Mouse (Mus musculus) thymus, adult 2 months (tissue): ENCODE results near the gene Oas1e. TPM values are rescaled to one million over a fixed set of nuclear protein-coding genes. Genes with fewer than 3 reads are reported as not detected.

Experiments used
- DNase-seq: peaks from one replicate; pipeline ENCODE4 v3.0.0; 2021
- H3K27ac ChIP-seq: fragments of 200-500 bp; 2 replicates; pipeline ENCODE4 v1.5.1; 2012; ENCODE audit warnings: low read length, control low read depth; ENCODE audit not compliant: control insufficient read depth, insufficient read depth
- H3K27me3 ChIP-seq: fragments of 200-500 bp; 2 replicates; pipeline ENCODE4 v1.6.1; 2012; ENCODE audit warnings: mild to moderate bottlenecking, low read length, moderate library complexity, mixed read lengths; ENCODE audit not compliant: control insufficient read depth, insufficient read depth
- H3K36me3 ChIP-seq: fragments of 200-500 bp; 2 replicates; pipeline ENCODE4 v1.6.1; 2012; ENCODE audit warnings: mild to moderate bottlenecking, low read length, moderate library complexity; ENCODE audit not compliant: control insufficient read depth, insufficient read depth
- H3K4me1 ChIP-seq: fragments of 200-500 bp; replicated peaks from 2 replicates; pipeline ENCODE4 v1.6.1; 2012; ENCODE audit warnings: low read length; ENCODE audit not compliant: control insufficient read depth, insufficient read depth
- H3K4me3 ChIP-seq: fragments of 200-500 bp; 2 replicates; pipeline ENCODE4 v1.5.1; 2012; ENCODE audit warnings: mild to moderate bottlenecking, low read length, control low read depth, moderate library complexity; ENCODE audit not compliant: control insufficient read depth, insufficient read depth
- CTCF ChIP-seq: fragments of 200-500 bp; IDR thresholded peaks from 2 replicates; pipeline ENCODE4 v1.5.1; 2012; ENCODE audit warnings: mild to moderate bottlenecking, control low read depth, low read length, moderate library complexity, borderline replicate concordance; ENCODE audit not compliant: control insufficient read depth, poor library complexity, insufficient read depth; ENCODE audit errors: extremely low read depth
- POLR2A ChIP-seq: fragments of 200-500 bp; IDR thresholded peaks from 2 replicates; pipeline ENCODE4 v1.6.1; 2012; ENCODE audit warnings: mild to moderate bottlenecking, low read length, control low read depth, moderate library complexity; ENCODE audit not compliant: control insufficient read depth, poor library complexity, insufficient read depth; ENCODE audit errors: extremely low read depth
- WGBS: fragments of 180-500 bp; shearing (Covaris S2); methylation state at CpG from one replicate; pipeline ENCODE4 v1.1.7; 2018; 5-methylcytosine and 5-hydroxymethylcytosine counted together
- polyA plus RNA-seq: library from polyadenylated mRNA; depleted of rRNA; stranded (reverse); fragments of >200 nt; gene quantifications from 2 replicates; pipeline ENCODE4 v1.2.3, GENCODE M21; 2012

Gene Oas1e
- polyA plus RNA-seq, 1 experiment = 0.74 TPM

GRCm38 (mm10) chr5:120776801-120777200 is 18.5 kb downstream of the Oas1e start:
- peaks cover 52% of the 10 kb centered on the region for H3K4me1 ChIP-seq
- H3K4me3 ChIP-seq = peak overlapping the region; percentile 58
- TF ChIP-seq CTCF (no peak), POLR2A (no peak)
- DNase-seq = no peak
- peak overlapping the region; percentile 39; the same call in 1 of the 2 replicates for H3K27ac ChIP-seq
- H3K36me3 ChIP-seq = no peaks in the 10 kb centered on the region
- WGBS = 77% methylated on average over 5 of the region's 5 CpGs
- H3K27me3 ChIP-seq = no peaks in the 10 kb centered on the region

GRCm38 (mm10) chr5:120775287-120775985 is 19.9 kb downstream of the Oas1e start:
- 3% methylated on average over 14 of the region's 14 CpGs for WGBS
- H3K27me3 ChIP-seq = no peaks in the 10 kb centered on the region
- DNase-seq = peak; percentile 77

GRCm38 (mm10) chr5:120769396-120769795 is 25.9 kb downstream of the Oas1e start:
- no peak for DNase-seq
- H3K27me3 ChIP-seq = no peaks in the 10 kb centered on the region
- 93% methylated on average over 3 of the region's 3 CpGs for WGBS
- H3K4me3 ChIP-seq = no peak overlapping the region
- no peaks in the 10 kb centered on the region for H3K4me1 ChIP-seq
- no peak overlapping the region for H3K27ac ChIP-seq
- H3K36me3 ChIP-seq = no peaks in the 10 kb centered on the region
- TF ChIP-seq POLR2A (no peak), CTCF (no peak)

More at GRCm38 (mm10) chr5:120775287-120775985, 19.9 kb downstream of the Oas1e start:
- TF ChIP-seq CTCF = no peak
- TF ChIP-seq POLR2A = 0 out of 2 replicates have a peak, but pooled peaks have one; percentile 24
- no peaks in the 10 kb centered on the region for H3K36me3 ChIP-seq
- peak overlapping the region; percentile 20 for H3K4me3 ChIP-seq
- peak overlapping the region; percentile 85 for H3K27ac ChIP-seq
- H3K4me1 ChIP-seq = peaks cover 52% of the 10 kb centered on the region

GRCm38 (mm10) chr5:120765010-120765409 is 30.3 kb downstream of the Oas1e start:
- H3K27ac ChIP-seq = no peak overlapping the region
- no peaks in the 10 kb centered on the region for H3K27me3 ChIP-seq
- no peak for TF ChIP-seq CTCF
- TF ChIP-seq POLR2A = no peak
- DNase-seq = no peak
- H3K36me3 ChIP-seq = no peaks in the 10 kb centered on the region
- H3K4me3 ChIP-seq = no peak overlapping the region
- WGBS = 90% methylated on average over 8 of the region's 8 CpGs
- H3K4me1 ChIP-seq = peaks cover 2% of the 10 kb centered on the region; the same call in 1 of the 2 replicates

- Histone ChIP-seq H3K4me1 (peaks cover 2% of the 10 kb centered on the region; the same call in 1 of the 2 replicates), H3K36me3 (no peaks in the 10 kb centered on the region), H3K27me3 (no peaks in the 10 kb centered on the region), H3K27ac (no peak overlapping the region), H3K4me3 (no peak overlapping the region)
- no peak for DNase-seq
- 95% methylated on average over 6 of the region's 6 CpGs for WGBS
- TF ChIP-seq CTCF (no peak), POLR2A (no peak)
Observed at GRCm38 (mm10) chr5:120761901-120762300, 33.4 kb downstream of the Oas1e start.

GRCm38 (mm10) chr5:120754215-120754614 is 41.1 kb downstream of the Oas1e start:
- 64% methylated on average over 4 of the region's 4 CpGs for WGBS
- Histone ChIP-seq H3K4me3 (no peak overlapping the region), H3K4me1 (peaks cover 9% of the 10 kb centered on the region; the same call in 1 of the 2 replicates), H3K27me3 (no peaks in the 10 kb centered on the region), H3K27ac (no peak overlapping the region), H3K36me3 (no peaks in the 10 kb centered on the region)
- DNase-seq = no peak
- no peak for TF ChIP-seq POLR2A
- TF ChIP-seq CTCF = no peak
